Mouse (Mus musculus) midbrain, postnatal 0 days (tissue): ENCODE results near the gene Kcnab3. TPM values are rescaled to one million over a fixed set of nuclear protein-coding genes. Genes with fewer than 3 reads are reported as not detected.

Source experiments
- ATAC-seq: fragments of 200-750 bp; cut with Nextera tagmentation; 2 replicates; pipeline ENCODE4 v1.8.0; 2017; ENCODE audit warnings: moderate number of reproducible peaks, mild to moderate bottlenecking, moderate TSS enrichment, moderate library complexity; ENCODE audit not compliant: low FRiP score
- DNase-seq: peaks from one replicate; pipeline ENCODE4 v3.0.0-alpha.2; 2015; ENCODE audit warnings: low spot score
- H3K27ac ChIP-seq: fragments of 300-500 bp; sonication (generic); 2 replicates; pipeline ENCODE4 v1.5.1; 2014; ENCODE audit warnings: low read depth, mild to moderate bottlenecking, low read length, mixed read lengths
- H3K27me3 ChIP-seq: fragments of 300-500 bp; sonication (generic); 2 replicates; pipeline ENCODE4 v1.6.1; 2014; ENCODE audit warnings: low read length, control low read depth, mixed read lengths; ENCODE audit not compliant: insufficient read depth
- H3K36me3 ChIP-seq: fragments of 300-500 bp; sonication (generic); 2 replicates; pipeline ENCODE4 v1.6.1; 2014; ENCODE audit warnings: low read length, control low read depth, mixed read lengths; ENCODE audit not compliant: insufficient read depth
- H3K4me1 ChIP-seq: fragments of 300-500 bp; sonication (generic); 2 replicates; pipeline ENCODE4 v1.6.1; 2014; ENCODE audit warnings: mild to moderate bottlenecking, control low read depth, antibody characterized with exemption, low read length, mixed read lengths; ENCODE audit not compliant: insufficient read depth
- H3K4me2 ChIP-seq: fragments of 300-500 bp; sonication (generic); 2 replicates; pipeline ENCODE4 v1.6.1; 2014; ENCODE audit warnings: low read depth, mild to moderate bottlenecking, low read length, mixed read lengths; ENCODE audit not compliant: poor library complexity, severe bottlenecking
- H3K4me3 ChIP-seq: fragments of 300-500 bp; sonication (generic); 2 replicates; pipeline ENCODE4 v1.5.1; 2014; ENCODE audit warnings: low read depth, mild to moderate bottlenecking, low read length, moderate library complexity
- H3K9ac ChIP-seq: fragments of 300-500 bp; sonication (generic); replicated peaks from 2 replicates; pipeline ENCODE4 v1.6.1; 2014; ENCODE audit warnings: mild to moderate bottlenecking, low read length, moderate library complexity, mixed read lengths; ENCODE audit not compliant: poor library complexity, severe bottlenecking
- H3K9me3 ChIP-seq: fragments of 300-500 bp; sonication (generic); 2 replicates; pipeline ENCODE4 v1.6.1; 2016; ENCODE audit warnings: low read length, control low read depth
- CTCF ChIP-seq: IDR thresholded peaks from 2 replicates; pipeline ENCODE4 v1.5.1; 2016; ENCODE audit warnings: antibody characterized with exemption, mild to moderate bottlenecking
- WGBS: fragments of 180-500 bp; shearing (Covaris S2); extraction: QIAGEN DNeasy Blood & Tissue Kit; methylation state at CpG from one replicate; pipeline ENCODE4 v1.1.7; 2014; 5-methylcytosine and 5-hydroxymethylcytosine counted together
- polyA plus RNA-seq: library from polyadenylated mRNA; unstranded; fragments of >200 nt; fragmentation: Nextera tagmentation; extraction: Ambion mirVana; gene quantifications from 2 replicates; pipeline ENCODE4 v1.2.1, GENCODE M21; 2015
- total RNA-seq: library from RNA; depleted of rRNA; stranded (reverse); fragments of >200 nt; gene quantifications from 2 replicates; pipeline ENCODE4 v1.2.3, GENCODE M21; 2014

Kcnab3 gene
- total and polyA plus RNA-seq, 2 experiments from 2014 or later: 3.2 to 5.4 TPM

GRCm38 (mm10) chr11:69357690-69358089 lies 31.6 kb downstream of the Kcnab3 start:
- no peak overlapping the region for H3K27ac ChIP-seq
- DNase-seq (no peak), ATAC-seq (no peak)
- H3K4me1 ChIP-seq: no peaks in the 10 kb centered on the region
- WGBS: 93% methylated on average over 12 of the region's 12 CpGs
- H3K4me2 ChIP-seq: no peak overlapping the region
- no peaks in the 10 kb centered on the region for H3K27me3 ChIP-seq
- no peak overlapping the region for H3K4me3 ChIP-seq
- H3K9me3 ChIP-seq: no peaks in the 10 kb centered on the region
- H3K36me3 ChIP-seq: peaks cover 93% of the 10 kb centered on the region
- no peak for TF ChIP-seq CTCF
- no peak overlapping the region for H3K9ac ChIP-seq

- no peak for TF ChIP-seq CTCF
- 72% methylated on average over 7 of the region's 7 CpGs for WGBS
- no peak for ATAC-seq
- Histone ChIP-seq H3K27me3 (no peaks in the 10 kb centered on the region), H3K36me3 (peaks cover 67% of the 10 kb centered on the region), H3K4me3 (no peak overlapping the region), H3K9me3 (no peaks in the 10 kb centered on the region), H3K4me1 (peaks cover 12% of the 10 kb centered on the region), H3K4me2 (no peak overlapping the region), H3K27ac (no peak overlapping the region), H3K9ac (0 out of 2 replicates have a peak overlapping the region, but pooled peaks have one; percentile 13)
- no peak for DNase-seq
Measured at GRCm38 (mm10) chr11:69362021-69362420, 36.0 kb downstream of the Kcnab3 start.

GRCm38 (mm10) chr11:69362479-69362878 lies 36.4 kb downstream of the Kcnab3 start:
- TF ChIP-seq CTCF: no peak
- WGBS: 87% methylated on average over 2 of the region's 2 CpGs
- no peak for DNase-seq

GRCm38 (mm10) chr11:69364376-69364775 lies 38.3 kb downstream of the Kcnab3 start:
- no peak overlapping the region for H3K27ac ChIP-seq
- no peak for TF ChIP-seq CTCF
- peaks cover 44% of the 10 kb centered on the region for H3K36me3 ChIP-seq
- DNase-seq: no peak
- H3K4me2 ChIP-seq: 0 out of 2 replicates have a peak overlapping the region, but pooled peaks have one; percentile 10
- no peaks in the 10 kb centered on the region for H3K9me3 ChIP-seq
- ATAC-seq: no peak
- 49% methylated on average over 8 of the region's 8 CpGs for whole genome bisulfite sequencing
- peaks cover 12% of the 10 kb centered on the region for H3K4me1 ChIP-seq
- H3K9ac ChIP-seq: no peak overlapping the region; the same call in 1 of the 2 replicates
- no peaks in the 10 kb centered on the region for H3K27me3 ChIP-seq
- H3K4me3 ChIP-seq: no peak overlapping the region

More at GRCm38 (mm10) chr11:69362479-69362878, 36.4 kb downstream of the Kcnab3 start:
- Histone ChIP-seq H3K36me3 (peaks cover 62% of the 10 kb centered on the region), H3K27ac (no peak overlapping the region), H3K27me3 (no peaks in the 10 kb centered on the region), H3K4me3 (no peak overlapping the region), H3K4me1 (peaks cover 12% of the 10 kb centered on the region), H3K9ac (no peak overlapping the region), H3K4me2 (no peak overlapping the region), H3K9me3 (no peaks in the 10 kb centered on the region)
- ATAC-seq: no peak

GRCm38 (mm10) chr11:69364910-69365309 lies 38.9 kb downstream of the Kcnab3 start:
- Histone ChIP-seq H3K27me3 (no peaks in the 10 kb centered on the region), H3K9ac (0 out of 2 replicates have a peak overlapping the region, but pooled peaks have one; percentile 52), H3K9me3 (no peaks in the 10 kb centered on the region), H3K36me3 (peaks cover 38% of the 10 kb centered on the region), H3K4me1 (peaks cover 12% of the 10 kb centered on the region), H3K4me3 (no peak overlapping the region), H3K27ac (peak overlapping the region; percentile 99; the same call in 1 of the 2 replicates), H3K4me2 (peak overlapping the region; percentile 88; the same call in 1 of the 2 replicates)
- 7% methylated on average over 6 of the region's 6 CpGs for WGBS
- DNase-seq (peak; percentile 92), ATAC-seq (peak; percentile 55)
- no peak for TF ChIP-seq CTCF

GRCm38 (mm10) chr11:69365722-69366121 lies 39.7 kb downstream of the Kcnab3 start:
- Histone ChIP-seq H3K36me3 (peaks cover 30% of the 10 kb centered on the region), H3K4me3 (peak overlapping the region; percentile 89), H3K27me3 (no peaks in the 10 kb centered on the region), H3K4me2 (peak overlapping the region; percentile 88), H3K27ac (peak overlapping the region; percentile 99), H3K9me3 (no peaks in the 10 kb centered on the region), H3K9ac (peak overlapping the region; percentile 52), H3K4me1 (peaks cover 12% of the 10 kb centered on the region)
- 19% methylated on average over 6 of the region's 6 CpGs for WGBS
- TF ChIP-seq CTCF: no peak
- no peak for ATAC-seq
- DNase-seq: no peak
